Mouse (Mus musculus): ENCODE results near the gene Coro1c.

The Coro1c gene

DNA sequence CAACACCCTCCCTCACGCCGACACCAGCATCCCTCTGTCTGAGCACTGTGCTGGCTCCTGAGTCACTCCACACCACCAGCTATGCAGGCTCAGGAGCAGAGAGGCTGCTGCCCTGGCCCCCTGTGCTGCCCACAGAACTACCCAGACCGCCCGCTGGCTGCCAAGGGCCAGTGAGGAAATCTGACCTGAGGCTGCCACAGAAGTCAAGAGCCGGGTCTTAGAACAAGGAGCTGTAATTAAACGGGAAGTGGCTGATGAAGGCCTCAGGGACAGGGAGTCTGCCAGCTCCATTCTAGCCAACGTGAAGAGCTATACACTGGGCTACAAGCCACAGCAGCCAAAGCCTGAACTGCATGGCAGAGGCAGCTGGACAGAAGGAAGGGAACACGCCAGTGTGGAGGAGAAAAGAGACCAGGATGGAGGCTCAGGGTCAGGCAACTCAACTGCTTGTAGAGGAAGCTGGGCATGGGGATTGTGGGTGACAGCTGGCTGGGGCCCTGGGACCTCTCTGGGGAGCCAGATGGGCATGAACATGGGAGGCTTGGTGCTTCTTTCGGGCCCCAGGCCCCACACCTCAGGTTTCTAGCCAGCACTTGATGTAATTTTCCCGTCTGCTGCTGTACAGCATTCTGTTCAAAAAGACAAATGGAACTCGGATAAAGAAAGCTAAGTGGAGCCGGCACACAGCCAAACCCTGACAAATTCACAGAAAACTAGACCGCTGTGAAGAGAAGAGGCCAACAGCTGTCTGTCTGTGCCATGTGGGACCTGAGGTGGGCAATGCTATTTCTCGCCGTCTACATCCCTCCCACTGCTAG lies 25.8 kb downstream of the Coro1c start:
- no peak for DNase-seq

GRCm38 (mm10) chr5:113881136-113881535 lies 27.4 kb downstream of the Coro1c start:
- no peak for DNase-seq

DNA sequence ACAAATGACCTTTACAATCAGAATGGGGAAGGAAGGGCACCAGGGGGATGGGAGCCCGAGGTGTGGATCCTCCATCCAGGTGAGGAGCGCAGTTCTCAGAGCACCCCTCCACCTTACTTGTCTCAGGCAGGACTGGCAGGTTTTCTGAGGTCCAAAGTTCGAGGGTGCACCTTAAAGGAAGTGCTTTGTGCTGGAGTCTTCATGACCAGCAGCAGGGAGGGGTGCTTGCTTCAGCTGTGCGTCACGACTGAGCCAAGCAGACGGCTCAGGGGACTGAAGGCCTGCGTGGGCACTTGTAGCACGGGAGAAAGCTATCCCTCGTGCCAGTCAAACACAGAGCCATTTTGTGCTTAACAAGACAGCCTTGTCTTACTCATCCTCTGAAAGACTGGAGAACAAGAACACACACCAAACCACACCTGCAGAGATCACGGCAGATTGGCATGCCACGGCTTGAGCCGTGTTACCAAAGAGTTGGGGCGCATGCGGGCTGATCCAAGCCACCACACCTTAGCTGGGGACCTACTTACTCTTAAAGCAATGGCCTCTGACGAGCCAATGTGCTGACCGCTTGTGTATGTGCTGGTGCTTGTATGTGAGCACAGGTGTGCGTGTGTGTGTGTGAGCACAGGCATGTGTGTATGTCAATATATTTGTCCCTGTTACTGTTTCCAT lies 29.5 kb downstream of the Coro1c start:
- no peak for DNase-seq

GRCm38 (mm10) chr5:113877565-113877964 lies 31.0 kb downstream of the Coro1c start:
- DNase-seq = no peak

DNA sequence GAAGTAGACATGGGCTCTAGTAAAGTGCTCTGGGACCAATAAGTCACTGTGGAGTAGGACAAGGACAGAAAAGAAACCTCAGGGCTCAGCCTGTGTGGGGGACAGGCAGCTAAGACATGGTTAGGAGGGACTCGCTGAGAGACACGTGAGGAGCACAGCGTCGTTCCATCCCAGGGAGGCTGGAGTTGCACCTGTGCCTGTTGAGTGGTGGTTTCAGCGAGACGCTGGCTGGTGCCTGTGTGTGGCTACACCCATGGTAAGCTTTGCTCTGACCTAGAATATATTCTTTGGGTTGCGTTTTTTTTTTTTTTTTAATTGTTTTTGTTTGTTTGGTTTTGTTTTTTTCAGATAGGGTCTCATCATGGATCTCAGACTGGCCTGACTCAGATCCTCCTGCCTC lies 32.4 kb downstream of the Coro1c start:
- DNase-seq = no peak

DNA sequence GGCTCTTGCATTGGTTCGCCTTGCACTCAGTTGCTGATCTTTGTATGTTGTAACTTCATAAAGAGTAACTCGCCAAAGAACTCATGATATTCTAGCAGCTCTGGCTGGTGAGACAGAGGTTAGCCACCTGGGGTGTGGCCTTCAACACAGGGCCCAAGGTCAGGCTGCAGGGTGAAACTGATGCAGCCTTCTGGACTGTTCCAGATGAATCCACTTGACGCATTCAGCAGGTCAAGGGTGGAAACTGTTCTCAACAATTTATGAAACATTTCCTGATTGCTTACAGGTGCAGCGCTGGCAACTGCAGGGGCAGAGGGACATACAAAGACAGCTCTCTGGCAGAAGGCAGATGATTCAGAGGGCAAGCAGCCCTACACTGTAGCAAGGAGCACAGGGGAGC lies 32.9 kb downstream of the Coro1c start:
- no peak for DNase-seq

GRCm38 (mm10) chr5:113874063-113875024 lies 34.2 kb downstream of the Coro1c start:
- DNase-seq = no peak

- peak; percentile 57 to 67 for DNase-seq
Observed at GRCm38 (mm10) chr5:113872936-113873912, 35.3 kb downstream of the Coro1c start.

- DNase-seq = no peak
Observed at GRCm38 (mm10) chr5:113871903-113872548, 36.5 kb downstream of the Coro1c start.

GRCm38 (mm10) chr5:113870393-113871040 lies 38.0 kb downstream of the Coro1c start:
- peak; percentile 47 to 62 for DNase-seq

DNA sequence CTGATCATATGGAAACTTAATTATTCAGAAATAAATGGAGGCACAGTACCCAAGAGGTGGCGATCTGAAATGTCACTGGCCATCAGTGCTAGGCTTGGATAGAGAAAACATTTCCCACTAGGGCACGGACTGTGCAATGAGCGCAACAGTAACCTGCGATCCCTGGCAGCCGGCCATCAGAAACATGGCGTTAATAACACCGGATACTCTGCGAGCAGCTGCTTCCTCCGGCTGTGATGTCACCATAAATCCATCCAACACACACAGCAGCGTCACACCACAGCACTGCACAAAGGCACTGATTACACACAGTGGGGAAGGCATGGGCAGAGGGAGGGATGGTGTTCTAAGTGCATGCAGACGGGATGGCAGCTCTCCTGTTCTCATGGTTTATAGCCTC lies 39.4 kb downstream of the Coro1c start:
- DNase-seq = peak; percentile 82 to 92

DNA sequence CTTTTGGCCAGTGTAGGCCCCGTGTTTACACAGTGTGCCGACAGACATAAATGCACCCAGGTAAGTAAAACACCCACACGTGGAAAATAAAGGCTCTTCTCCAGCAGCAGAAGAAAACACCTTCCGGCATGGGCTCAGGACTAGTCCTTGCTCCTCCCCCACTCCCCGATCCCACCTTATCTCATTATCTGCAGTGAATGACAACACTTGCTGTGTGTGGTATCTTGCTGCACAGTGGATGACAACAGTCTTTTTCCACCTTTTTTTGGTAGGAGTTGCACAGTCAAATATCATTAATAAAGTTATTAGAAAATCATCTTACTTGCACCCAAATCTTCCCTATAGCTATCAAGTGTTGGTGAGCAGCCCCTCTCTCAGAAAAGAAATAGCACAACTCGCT lies 43.6 kb downstream of the Coro1c start:
- no peak for DNase-seq

DNA sequence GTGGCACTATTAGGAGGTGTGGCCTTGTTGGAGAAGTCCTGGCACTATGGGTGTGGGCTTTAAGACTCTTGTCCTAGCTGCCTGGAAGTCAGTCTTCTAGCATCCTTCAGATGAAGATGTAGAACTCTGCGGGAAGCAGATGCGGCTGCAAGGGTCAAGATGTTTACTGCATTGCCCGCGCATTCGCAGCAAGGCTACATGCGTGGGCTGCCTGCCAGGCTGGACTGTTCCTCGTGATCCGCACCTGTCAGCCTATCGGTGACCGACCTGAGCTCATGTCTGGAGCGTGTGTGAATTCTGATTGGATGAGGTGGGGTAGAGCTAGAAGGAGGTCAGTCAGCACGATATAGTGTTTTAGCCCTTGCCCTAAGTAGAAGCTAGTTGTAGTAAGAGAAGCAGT lies 44.6 kb downstream of the Coro1c start:
- DNase-seq = no peak

DNA sequence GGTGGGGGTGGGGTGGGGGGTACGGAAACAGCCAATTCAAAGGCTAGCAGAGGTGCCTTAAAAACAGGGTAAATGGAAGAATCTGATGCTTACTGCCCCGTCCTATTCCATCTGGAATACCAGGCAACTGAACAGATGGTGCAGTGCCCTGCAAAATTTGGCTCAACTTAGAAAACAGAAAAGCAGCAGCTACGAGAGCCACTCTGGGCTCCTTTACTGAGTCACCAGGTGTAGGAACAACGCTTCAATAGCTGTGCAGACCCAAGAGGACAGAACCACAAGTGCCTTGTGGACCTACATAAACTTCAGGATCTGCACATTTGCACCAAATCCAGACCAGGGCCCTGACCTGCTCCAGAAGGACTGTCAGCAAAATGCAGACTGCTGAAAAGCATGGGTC lies 46.1 kb downstream of the Coro1c start:
- no peak for DNase-seq

GRCm38 (mm10) chr5:113861294-113861693 lies 47.3 kb downstream of the Coro1c start:
- DNase-seq = peak in 1 of 2 experiments; percentile 59

DNA sequence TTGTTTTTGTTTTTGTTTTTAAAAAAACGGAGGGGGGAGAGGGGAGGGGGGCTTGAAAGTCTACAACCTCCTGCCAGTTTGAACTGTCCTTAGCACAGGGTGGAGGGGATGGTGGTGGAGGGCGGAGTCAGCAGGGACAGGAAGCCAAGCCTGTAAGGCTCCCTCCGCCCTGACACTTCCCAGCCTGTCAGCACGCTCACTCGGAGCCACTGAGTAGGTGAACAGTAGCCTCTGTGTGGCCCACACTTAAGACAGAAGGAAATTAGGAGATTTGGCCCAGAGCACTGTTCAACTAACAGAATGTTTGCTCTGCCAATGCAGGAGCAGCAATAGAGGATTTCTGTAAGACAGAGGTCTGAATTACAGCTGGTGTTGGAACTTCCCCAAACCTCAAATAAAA lies 49.6 kb downstream of the Coro1c start:
- DNase-seq = peak; percentile 60 to 72

- no peak for DNase-seq
Observed at GRCm38 (mm10) chr5:113858550-113858949, 50.0 kb downstream of the Coro1c start.

DNA sequence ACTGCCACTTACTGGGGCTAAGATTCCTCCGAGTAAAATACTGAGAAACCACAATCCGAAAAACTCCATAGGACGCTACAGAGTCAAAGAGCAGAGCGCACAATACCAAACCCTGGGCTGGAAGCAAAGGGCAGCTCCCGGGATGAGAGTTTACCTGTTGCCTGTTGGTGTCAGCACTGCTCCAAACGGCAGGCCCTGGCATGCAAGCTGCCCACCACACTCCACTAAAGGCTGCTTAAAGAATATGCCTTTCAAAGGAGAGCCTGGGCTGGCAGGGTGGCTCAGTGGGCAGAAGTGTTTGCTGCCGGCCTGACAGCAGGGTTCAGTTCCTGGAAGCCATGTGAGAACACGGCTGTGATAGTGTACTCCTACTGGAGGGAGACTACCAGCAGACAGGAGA lies 50.9 kb downstream of the Coro1c start:
- peak in 1 of 2 experiments; percentile 36 for DNase-seq

GRCm38 (mm10) chr5:113856631-113857030 lies 51.9 kb downstream of the Coro1c start:
- DNase-seq = no peak

DNA sequence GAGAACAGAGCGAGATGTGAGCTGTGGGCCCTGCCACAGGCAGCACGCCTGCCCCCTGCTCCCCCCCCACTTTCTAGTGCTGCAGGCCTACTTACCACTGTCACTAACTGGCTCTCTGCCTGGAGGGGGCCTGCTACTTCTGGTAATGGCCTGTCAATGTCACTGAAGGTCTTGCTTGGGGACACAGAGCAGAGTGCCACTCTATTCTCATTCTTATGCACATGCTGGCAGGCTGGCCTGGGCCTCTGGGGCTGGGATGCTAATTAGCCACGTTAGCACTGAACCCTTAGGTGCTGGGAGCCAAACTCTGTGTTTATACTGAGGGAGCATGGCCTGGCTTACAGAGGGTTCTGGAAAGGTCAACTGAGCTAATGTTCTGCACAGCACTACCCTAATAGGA lies 52.9 kb downstream of the Coro1c start:
- peak; percentile 64 to 68 for DNase-seq

GRCm38 (mm10) chr5:113855117-113855516 lies 53.4 kb downstream of the Coro1c start:
- no peak for DNase-seq
